Mouse (Mus musculus) colon, adult 2 months (tissue): ENCODE data around the gene Gm10670. TPM values are rescaled to one million over a fixed set of nuclear protein-coding genes. Genes with fewer than 3 reads are reported as not detected.

Experiments
- polyA plus RNA-seq: library from polyadenylated mRNA; depleted of rRNA; stranded (reverse); fragments of >200 nt; gene quantifications from 2 replicates; pipeline ENCODE4 v1.2.3, GENCODE M21; 2012; rRNA removed

The Gm10670 gene
- not detected in 2 replicates for polyA plus RNA-seq

DNA sequence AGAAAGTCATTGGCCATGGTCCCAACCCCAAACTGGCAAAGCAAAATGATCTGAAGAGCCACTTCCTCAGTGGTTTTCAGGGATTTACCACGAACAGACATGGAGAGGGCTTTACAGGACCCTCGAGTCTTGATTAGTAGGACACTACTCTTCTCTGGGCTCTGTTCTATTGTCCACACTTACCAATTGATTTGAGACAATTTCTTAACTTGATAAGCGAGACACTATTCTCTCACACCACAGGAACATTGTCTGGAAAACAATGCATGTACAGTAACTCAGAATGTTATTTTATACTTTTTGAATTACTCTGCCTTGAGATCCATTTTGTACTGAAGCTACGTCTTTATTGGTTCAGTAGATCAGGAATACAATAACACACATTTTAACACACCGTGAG is at the start of gene Gm10670:
Gene Gm10670 (minus strand): TSS at position 101 of the 400 bp plus-strand sequence.

GRCm38 (mm10) chr7:20510434-20510833 is 35.7 kb upstream of the Gm10670 start, which contains the start of gene Vmn1r103:
TSS of gene Vmn1r103 (minus strand) at chr7:20510534.

GRCm38 (mm10) chr7:20442493-20442892 is 32.2 kb downstream of the Gm10670 start, which contains the start of gene Vmn1r101:
TSS of gene Vmn1r101 (minus strand) at chr7:20442593.

Other genes with a start within 250 kb of the Gm10670 start
- gene Gm4498, start 241.1 kb downstream of the Gm10670 start, polyA plus RNA-seq: not detected in 2 replicates
- gene Gm5890, start 212.1 kb downstream of the Gm10670 start, polyA plus RNA-seq: not detected in 2 replicates
- gene Gm4133, start 140.9 kb downstream of the Gm10670 start, polyA plus RNA-seq: not detected in 2 replicates
- not detected in 2 replicates for gene Gm5728, start 99.5 kb downstream of the Gm10670 start, polyA plus RNA-seq
- gene Vmn1r100, start 57.0 kb downstream of the Gm10670 start, polyA plus RNA-seq: not detected in 2 replicates
- not detected in 2 replicates for gene Vmn1r101, start 32.3 kb downstream of the Gm10670 start, polyA plus RNA-seq
- gene Vmn1r103, start 35.6 kb upstream of the Gm10670 start, polyA plus RNA-seq: not detected in 2 replicates
- not detected in 2 replicates for gene Vmn1r104, start 58.9 kb upstream of the Gm10670 start, polyA plus RNA-seq
- gene Gm5726, start 70.8 kb upstream of the Gm10670 start, polyA plus RNA-seq: not detected in 2 replicates
- not detected in 2 replicates for gene Gm4141, start 101.3 kb upstream of the Gm10670 start, polyA plus RNA-seq
- not detected in 2 replicates for gene Gm4513, start 124.1 kb upstream of the Gm10670 start, polyA plus RNA-seq
- not detected in 2 replicates for gene Vmn1r107, start 194.0 kb upstream of the Gm10670 start, polyA plus RNA-seq
- gene Vmn1r111, start 228.3 kb upstream of the Gm10670 start, polyA plus RNA-seq: not detected in 2 replicates